Mouse (Mus musculus): ENCODE data around the gene Clstn3.
"Not testable (repeated sequence)": the region's sequence is repeated elsewhere in the genome, so short reads cannot be mapped to it uniquely, and the experiment has no call there.

Clstn3 gene

GRCm38 (mm10) chr6:124478874-124479572 lies 14.4 kb upstream of the Clstn3 start:
- no peak for DNase-seq

- no peak for DNase-seq
These were observed 13.5 kb upstream of the Clstn3 start for GRCm38 (mm10) chr6:124477922-124478651.

GRCm38 (mm10) chr6:124477221-124477655 lies 12.6 kb upstream of the Clstn3 start:
- no peak for DNase-seq

- no peak for DNase-seq
These were observed 12.2 kb upstream of the Clstn3 start for GRCm38 (mm10) chr6:124476796-124477195.

- DNase-seq, result no peak
These were observed 11.6 kb upstream of the Clstn3 start for GRCm38 (mm10) chr6:124476216-124476615.

GRCm38 (mm10) chr6:124475335-124476075 lies 10.9 kb upstream of the Clstn3 start:
- DNase-seq, result not testable (repeated sequence)

GRCm38 (mm10) chr6:124474621-124475020 lies 10.0 kb upstream of the Clstn3 start:
- DNase-seq, result no peak

- DNase-seq, result peak; percentile 66
These were observed 8.2 kb upstream of the Clstn3 start for GRCm38 (mm10) chr6:124472801-124473200.

GRCm38 (mm10) chr6:124471783-124472638 lies 7.4 kb upstream of the Clstn3 start:
- DNase-seq, result not testable (repeated sequence)

- no peak for DNase-seq
These were observed 6.5 kb upstream of the Clstn3 start for GRCm38 (mm10) chr6:124471121-124471520.

GRCm38 (mm10) chr6:124465729-124466128 lies 1.1 kb upstream of the Clstn3 start:
- no peak for DNase-seq

GRCm38 (mm10) chr6:124465299-124465698 lies 705 bp upstream of the Clstn3 start:
- DNase-seq, result no peak

GRCm38 (mm10) chr6:124463881-124464291 lies 708 bp downstream of the Clstn3 start:
- no peak for DNase-seq

- no peak for DNase-seq
These were observed 5.2 kb downstream of the Clstn3 start for GRCm38 (mm10) chr6:124459388-124459787.

GRCm38 (mm10) chr6:124458505-124458904 lies 6.1 kb downstream of the Clstn3 start:
- DNase-seq, result no peak

- DNase-seq, result no peak
These were observed 6.8 kb downstream of the Clstn3 start for GRCm38 (mm10) chr6:124457827-124458226.

- DNase-seq, result no peak
These were observed 8.4 kb downstream of the Clstn3 start for GRCm38 (mm10) chr6:124456243-124456642.

- peak; percentile 72 for DNase-seq
These were observed 10.8 kb downstream of the Clstn3 start for GRCm38 (mm10) chr6:124453756-124454155.

- no peak for DNase-seq
These were observed 12.6 kb downstream of the Clstn3 start for GRCm38 (mm10) chr6:124451995-124452394.

GRCm38 (mm10) chr6:124449668-124450383 lies 14.8 kb downstream of the Clstn3 start:
- no peak for DNase-seq

- no peak for DNase-seq
These were observed 15.5 kb downstream of the Clstn3 start for GRCm38 (mm10) chr6:124448959-124449667.

Data from kidney, adult 9 months (tissue).